Mouse (Mus musculus) heart, postnatal 0 days (tissue): ENCODE measurements around the gene Insig1. TPM values are rescaled to one million over a fixed set of nuclear protein-coding genes. Genes with fewer than 3 reads are reported as not detected.

Experiments used
- ATAC-seq: fragments of 200-750 bp; cut with Nextera tagmentation; 2 replicates; pipeline ENCODE4 v1.8.0; 2017; ENCODE audit warnings: low read depth, moderate number of reproducible peaks, moderate library complexity; ENCODE audit not compliant: insufficient read depth
- DNase-seq: peaks from one replicate; pipeline ENCODE4 v3.0.0-alpha.2; 2016; ENCODE audit warnings: low spot score
- H3K27ac ChIP-seq: fragments of 300-500 bp; sonication (generic); 2 replicates; pipeline ENCODE4 v1.5.1; 2014; ENCODE audit warnings: low read depth, mild to moderate bottlenecking
- H3K27me3 ChIP-seq: fragments of 300-500 bp; sonication (generic); 2 replicates; pipeline ENCODE4 v1.6.1; 2014; ENCODE audit warnings: low read length, mixed read lengths; ENCODE audit not compliant: control insufficient read depth, insufficient read depth
- H3K36me3 ChIP-seq: fragments of 300-500 bp; sonication (generic); replicated peaks from 2 replicates; pipeline ENCODE4 v1.6.1; 2014; ENCODE audit warnings: low read length, mixed read lengths; ENCODE audit not compliant: control insufficient read depth, insufficient read depth
- H3K4me1 ChIP-seq: fragments of 300-500 bp; sonication (generic); 2 replicates; pipeline ENCODE4 v1.6.1; 2014; ENCODE audit warnings: antibody characterized with exemption; ENCODE audit not compliant: control insufficient read depth, insufficient read depth
- H3K4me2 ChIP-seq: fragments of 300-500 bp; sonication (generic); 2 replicates; pipeline ENCODE4 v1.6.1; 2014; ENCODE audit warnings: low read depth, mild to moderate bottlenecking, low read length, moderate library complexity
- H3K4me3 ChIP-seq: fragments of 300-500 bp; sonication (generic); 2 replicates; pipeline ENCODE4 v1.5.1; 2014; ENCODE audit warnings: low read depth, low read length
- H3K9ac ChIP-seq: fragments of 300-500 bp; sonication (generic); replicated peaks from 2 replicates; pipeline ENCODE4 v1.6.1; 2014; ENCODE audit warnings: low read depth, low read length, mixed read lengths
- H3K9me3 ChIP-seq: fragments of 300-500 bp; sonication (generic); replicated peaks from 2 replicates; pipeline ENCODE4 v1.6.1; 2016; ENCODE audit warnings: low read length; ENCODE audit not compliant: control insufficient read depth
- CTCF ChIP-seq: IDR thresholded peaks from 2 replicates; pipeline ENCODE4 v1.5.1; 2016; ENCODE audit warnings: antibody characterized with exemption, control low read depth, low read depth
- EP300 ChIP-seq: IDR thresholded peaks from 2 replicates; pipeline ENCODE4 v1.6.1; 2016; ENCODE audit warnings: antibody characterized with exemption, low read depth
- WGBS: fragments of 180-500 bp; shearing (Covaris S2); extraction: QIAGEN DNeasy Blood & Tissue Kit; methylation state at CpG from one replicate; pipeline ENCODE4 v1.1.7; 2014; 5-methylcytosine and 5-hydroxymethylcytosine counted together
- polyA plus RNA-seq: library from polyadenylated mRNA; unstranded; fragments of >200 nt; fragmentation: Nextera tagmentation; extraction: Ambion mirVana; gene quantifications from 2 replicates; pipeline ENCODE4 v1.2.1, GENCODE M21; 2015
- total RNA-seq: library from RNA; depleted of rRNA; stranded (reverse); fragments of >200 nt; gene quantifications from 2 replicates; pipeline ENCODE4 v1.2.3, GENCODE M21; 2014; ENCODE audit warnings: low replicate concordance; rRNA removed

The Insig1 gene
- total RNA-seq (49.9 and 57.2 TPM in 2 replicates), polyA plus RNA-seq (20.9 and 22.6 TPM in 2 replicates)

GRCm38 (mm10) chr5:28070828-28071455 is at the start of gene Insig1:
Gene Insig1, plus strand, starts transcription at chr5:28071363.
- under 1% methylated on average over 55 of the region's 64 CpGs for WGBS
- H3K36me3 ChIP-seq, result peaks cover 31% of the 10 kb centered on the region
- ATAC-seq, result peak; percentile 97

GRCm38 (mm10) chr5:28023452-28023851 is 47.7 kb upstream of the Insig1 start:
- Histone ChIP-seq H3K4me3 (no peak overlapping the region), H3K4me2 (no peak overlapping the region), H3K27me3 (no peaks in the 10 kb centered on the region), H3K9ac (no peak overlapping the region), H3K27ac (no peak overlapping the region), H3K36me3 (no peaks in the 10 kb centered on the region), H3K9me3 (0 out of 2 replicates have a peak, but pooled peaks cover 4% of the 10 kb centered on the region), H3K4me1 (no peaks in the 10 kb centered on the region)
- 29% methylated on average over 2 of the region's 2 CpGs for WGBS
- TF ChIP-seq CTCF (no peak), EP300 (no peak)
- no peak for ATAC-seq
- DNase-seq, result no peak

More at GRCm38 (mm10) chr5:28070828-28071455, at the start of gene Insig1:
- Histone ChIP-seq H3K4me1 (peaks cover 28% of the 10 kb centered on the region), H3K4me2 (peak within 1 kb of the TSS; percentile 93), H3K27me3 (no peaks in the 10 kb centered on the region), H3K9me3 (no peaks in the 10 kb centered on the region), H3K4me3 (peak within 1 kb of the TSS; percentile 85), H3K27ac (peak within 1 kb of the TSS; percentile 98), H3K9ac (peak within 1 kb of the TSS; percentile 68)
- no peak for TF ChIP-seq CTCF
- TF ChIP-seq EP300, result peak; percentile 73
- peak; percentile 95 for DNase-seq

- Histone ChIP-seq H3K4me2 (no peak overlapping the region), H3K4me3 (no peak overlapping the region), H3K27me3 (no peaks in the 10 kb centered on the region), H3K27ac (no peak overlapping the region), H3K4me1 (0 out of 2 replicates have a peak, but pooled peaks cover 4% of the 10 kb centered on the region), H3K9ac (no peak overlapping the region), H3K36me3 (no peaks in the 10 kb centered on the region), H3K9me3 (0 out of 2 replicates have a peak, but pooled peaks cover under 1% of the 10 kb centered on the region)
- WGBS, result 81% methylated on average over 3 of the region's 3 CpGs
- no peak for TF ChIP-seq CTCF
- TF ChIP-seq EP300, result no peak
- DNase-seq, result no peak
- no peak for ATAC-seq
Measured at GRCm38 (mm10) chr5:28031577-28032236, 39.5 kb upstream of the Insig1 start.

- TF ChIP-seq EP300 (no peak), CTCF (no peak)
Measured at GRCm38 (mm10) chr5:28032866-28033265, 38.3 kb upstream of the Insig1 start.

GRCm38 (mm10) chr5:28033281-28033680 is 37.9 kb upstream of the Insig1 start:
- 80% methylated on average over 5 of the region's 5 CpGs for WGBS
- Histone ChIP-seq H3K4me3 (no peak overlapping the region), H3K9ac (no peak overlapping the region), H3K4me2 (no peak overlapping the region), H3K27ac (no peak overlapping the region), H3K36me3 (no peaks in the 10 kb centered on the region), H3K27me3 (no peaks in the 10 kb centered on the region), H3K4me1 (peaks cover 19% of the 10 kb centered on the region), H3K9me3 (no peaks in the 10 kb centered on the region)
- DNase-seq (no peak), ATAC-seq (no peak)
- no peak for TF ChIP-seq EP300
- no peak for TF ChIP-seq CTCF

More at GRCm38 (mm10) chr5:28032866-28033265, 38.3 kb upstream of the Insig1 start:
- Histone ChIP-seq H3K27me3 (no peaks in the 10 kb centered on the region), H3K4me1 (peaks cover 15% of the 10 kb centered on the region), H3K4me3 (no peak overlapping the region), H3K27ac (no peak overlapping the region), H3K9me3 (no peaks in the 10 kb centered on the region), H3K36me3 (no peaks in the 10 kb centered on the region), H3K4me2 (no peak overlapping the region), H3K9ac (no peak overlapping the region)
- ATAC-seq (no peak), DNase-seq (no peak)
- 83% methylated on average over 10 of the region's 10 CpGs for WGBS
